In genomic region chr11:46311703-46312522, GRCm38 (mm10) we compare ENCODE assay signal across 8 mouse cellular contexts. TPM values are rescaled to one million over a fixed set of nuclear protein-coding genes. Genes with fewer than 3 reads are reported as not detected.
DNase-seq lines count a peak whose midpoint lies in the region; ATAC-seq and TF ChIP-seq lines count a peak whose summit lies in the region.

No protein-coding gene starts in this region.

- peaks cover 11% of the 10 kb centered on the region for H3K27me3 ChIP-seq in intestine, postnatal 0 days (replicated peaks; ENCODE audit: control insufficient read depth, insufficient read depth, low read length)
- peaks cover 12% of the 10 kb centered on the region; the same call in 1 of the 2 replicates for H3K27me3 ChIP-seq in limb, embryonic 15.5 days
- no peaks in the 10 kb centered on the region for H3K27me3 ChIP-seq in midbrain, embryonic 16.5 days (ENCODE audit: control insufficient read depth, insufficient read depth, low read depth, low read length)
- H3K27me3 ChIP-seq in stomach, embryonic 15.5 days (replicated peaks): no peaks in the 10 kb centered on the region

- no peaks in the 10 kb centered on the region for H3K9me3 ChIP-seq in intestine, postnatal 0 days (ENCODE audit: control insufficient read depth)
- H3K9me3 ChIP-seq in limb, embryonic 15.5 days: no peaks in the 10 kb centered on the region
- no peaks in the 10 kb centered on the region for H3K9me3 ChIP-seq in midbrain, embryonic 16.5 days (replicated peaks; ENCODE audit: control insufficient read depth, low read length, poor library complexity, severe bottlenecking)
- no peaks in the 10 kb centered on the region for H3K9me3 ChIP-seq in stomach, embryonic 15.5 days

- H3K27ac ChIP-seq in intestine, postnatal 0 days (ENCODE audit: low read depth, low read length): no peak overlapping the region
- no peak overlapping the region for H3K27ac ChIP-seq in limb, embryonic 15.5 days
- peak overlapping the region; percentile 92 for H3K27ac ChIP-seq in midbrain, embryonic 16.5 days (ENCODE audit: low read length)
- peak overlapping the region; percentile 31; the same call in 1 of the 2 replicates for H3K27ac ChIP-seq in stomach, embryonic 15.5 days

- H3K4me3 ChIP-seq in intestine, postnatal 0 days (ENCODE audit: low read depth, low read length): peak overlapping the region; percentile 54
- H3K4me3 ChIP-seq in limb, embryonic 15.5 days: peak overlapping the region; percentile 62
- H3K4me3 ChIP-seq in midbrain, embryonic 16.5 days (ENCODE audit: low read depth, low read length): peak overlapping the region; percentile 94
- peak overlapping the region; percentile 71 for H3K4me3 ChIP-seq in stomach, embryonic 15.5 days (replicated peaks)

- peak overlapping the region; percentile 43; the same call in 1 of the 2 replicates for H3K9ac ChIP-seq in intestine, postnatal 0 days (ENCODE audit: low read depth, low read length)
- H3K9ac ChIP-seq in limb, embryonic 15.5 days: peak overlapping the region; percentile 31
- peak overlapping the region; percentile 97 for H3K9ac ChIP-seq in midbrain, embryonic 16.5 days (ENCODE audit: low read depth, low read length)
- H3K9ac ChIP-seq in stomach, embryonic 15.5 days: peak overlapping the region; percentile 29; the same call in 1 of the 2 replicates

- TF ChIP-seq CTCF in intestine, postnatal 0 days (IDR thresholded peaks at IDR 0.05; ENCODE audit: low read depth): 0 out of 2 replicates have a peak, but pooled peaks have one; percentile 5

- no peaks in the 10 kb centered on the region for H3K4me1 ChIP-seq in intestine, postnatal 0 days (replicated peaks; ENCODE audit: control insufficient read depth, insufficient read depth, low read length)
- peaks cover 29% of the 10 kb centered on the region for H3K4me1 ChIP-seq in limb, embryonic 15.5 days
- H3K4me1 ChIP-seq in midbrain, embryonic 16.5 days (ENCODE audit: control insufficient read depth, insufficient read depth, low read length): peaks cover 29% of the 10 kb centered on the region
- peaks cover 7% of the 10 kb centered on the region; the same call in 1 of the 2 replicates for H3K4me1 ChIP-seq in stomach, embryonic 15.5 days

- peak; percentile 38 to 57 for DNase-seq in heart, adult 18-20 months
- no peak for DNase-seq in heart, adult 8-10 months (ENCODE audit: low spot score)
- DNase-seq in cerebellum, postnatal 10 days: peak; percentile 81 to 85
- peak; percentile 39 to 40 for DNase-seq in frontal cortex, postnatal 25 days (ENCODE audit: low spot score in 2 of 2)

- WGBS in intestine, postnatal 0 days: 2% methylated on average over 50 of the region's 71 CpGs
- WGBS in limb, embryonic 15.5 days: under 1% methylated on average over 70 of the region's 71 CpGs
- WGBS in midbrain, embryonic 16.5 days: 0% methylated on average over 49 of the region's 71 CpGs
- WGBS in stomach, embryonic 15.5 days: 0% methylated on average over 71 of the region's 71 CpGs

- peak overlapping the region; percentile 94 for H3K4me2 ChIP-seq in intestine, postnatal 0 days (replicated peaks; ENCODE audit: low read depth)
- peak overlapping the region; percentile 97 for H3K4me2 ChIP-seq in limb, embryonic 15.5 days
- H3K4me2 ChIP-seq in midbrain, embryonic 16.5 days (ENCODE audit: low read length): peak overlapping the region; percentile 84
- peak overlapping the region; percentile 99 for H3K4me2 ChIP-seq in stomach, embryonic 15.5 days

- no peaks in the 10 kb centered on the region for H3K36me3 ChIP-seq in intestine, postnatal 0 days (ENCODE audit: control insufficient read depth, insufficient read depth)
- H3K36me3 ChIP-seq in limb, embryonic 15.5 days: no peaks in the 10 kb centered on the region
- no peaks in the 10 kb centered on the region for H3K36me3 ChIP-seq in midbrain, embryonic 16.5 days (ENCODE audit: control insufficient read depth, insufficient read depth, low read length)
- H3K36me3 ChIP-seq in stomach, embryonic 15.5 days: no peaks in the 10 kb centered on the region

- ATAC-seq in intestine, postnatal 0 days: peak; percentile 76
- ATAC-seq in limb, embryonic 15.5 days (ENCODE audit: insufficient number of reproducible peaks, low FRiP score, low TSS enrichment, low read depth): peak; percentile 60; the same call in 1 of the 2 replicates
- peak; percentile 88 for ATAC-seq in midbrain, embryonic 16.5 days
- peak; percentile 87 for ATAC-seq in stomach, embryonic 15.5 days (ENCODE audit: insufficient read depth, low FRiP score, low read depth)

RNA-seq across cellular contexts. Expression of gene Cyfip2, which starts 0.7 kb away (rescaled TPM):
- 10 to 100 TPM; 52.3 to 58.6 TPM for total RNA-seq in heart, adult 18-20 months (2021)
- total RNA-seq in heart, adult 8-10 months (2022): 10 to 100 TPM; 63.9 to 70.3 (median 66.7) TPM
- polyA plus RNA-seq in intestine, postnatal 0 days (2015; fragmentation: Nextera tagmentation; extraction: Ambion mirVana): 1.9 and 2.0 TPM in 2 replicates
- 5.4 and 5.8 TPM in 2 replicates for polyA plus RNA-seq in limb, embryonic 15.5 days (2015; fragmentation: Nextera tagmentation; extraction: Ambion mirVana)
- 98.9 and 103 TPM in 2 replicates for polyA plus RNA-seq in midbrain, embryonic 16.5 days (2015; fragmentation: Nextera tagmentation; extraction: Ambion mirVana)
- 7.3 and 10.0 TPM in 2 replicates for polyA plus RNA-seq in stomach, embryonic 15.5 days (2015; fragmentation: Nextera tagmentation; extraction: Ambion mirVana)

Comparison
In these comparisons a context has a peak if more than half of its experiments do, and no peak if none do; other contexts are left out.
1. H3K27ac ChIP-seq: peak in midbrain, embryonic 16.5 days (single experiment) and stomach, embryonic 15.5 days (single experiment); none in intestine, postnatal 0 days (single experiment) and limb, embryonic 15.5 days (single experiment).
2. H3K9ac ChIP-seq: peak in every context shown above with its lines; median percentile 97 in midbrain, embryonic 16.5 days; 43 in intestine, postnatal 0 days; 31 in limb, embryonic 15.5 days; 29 in stomach, embryonic 15.5 days.
3. Peak in every context shown above with its lines, with median percentiles within 50 percentile points of each other: ATAC-seq, H3K4me2 ChIP-seq and H3K4me3 ChIP-seq.